Mouse (Mus musculus) forelimb bud, embryonic 11.5 days (tissue): ENCODE data around the gene Rcl1.

ENCODE experiments used
- DNase-seq: peaks from one replicate; pipeline ENCODE4 v3.0.0-alpha.2; 2012; ENCODE audit warnings: low read depth, low spot score

Rcl1 gene

DNA sequence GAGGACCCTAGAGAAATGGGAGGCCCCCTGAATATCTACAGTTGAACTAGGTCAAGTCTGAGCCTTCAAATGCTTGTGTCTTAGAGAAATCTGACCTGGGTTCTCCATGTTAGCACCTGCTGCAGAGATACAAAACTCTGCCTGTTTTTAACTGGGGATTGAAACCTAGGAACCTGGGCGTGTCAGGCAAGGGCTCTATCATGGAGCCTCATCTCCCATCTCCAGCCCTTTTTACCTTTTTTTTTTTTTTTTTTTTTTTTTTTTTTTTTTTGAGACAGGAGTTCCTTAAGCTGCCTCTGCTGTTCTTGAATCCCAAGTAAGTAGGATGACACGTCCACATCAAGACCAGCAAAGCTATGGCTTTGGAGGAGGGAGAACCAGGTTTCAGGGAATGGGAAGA lies 50.3 kb downstream of the Rcl1 start:
- no peak for DNase-seq

- DNase-seq, result no peak
These were observed 54.4 kb downstream of the Rcl1 start for GRCm38 (mm10) chr19:29155552-29155951.

- DNase-seq, result no peak
These were observed 55.2 kb downstream of the Rcl1 start for GRCm38 (mm10) chr19:29156417-29156816.

DNA sequence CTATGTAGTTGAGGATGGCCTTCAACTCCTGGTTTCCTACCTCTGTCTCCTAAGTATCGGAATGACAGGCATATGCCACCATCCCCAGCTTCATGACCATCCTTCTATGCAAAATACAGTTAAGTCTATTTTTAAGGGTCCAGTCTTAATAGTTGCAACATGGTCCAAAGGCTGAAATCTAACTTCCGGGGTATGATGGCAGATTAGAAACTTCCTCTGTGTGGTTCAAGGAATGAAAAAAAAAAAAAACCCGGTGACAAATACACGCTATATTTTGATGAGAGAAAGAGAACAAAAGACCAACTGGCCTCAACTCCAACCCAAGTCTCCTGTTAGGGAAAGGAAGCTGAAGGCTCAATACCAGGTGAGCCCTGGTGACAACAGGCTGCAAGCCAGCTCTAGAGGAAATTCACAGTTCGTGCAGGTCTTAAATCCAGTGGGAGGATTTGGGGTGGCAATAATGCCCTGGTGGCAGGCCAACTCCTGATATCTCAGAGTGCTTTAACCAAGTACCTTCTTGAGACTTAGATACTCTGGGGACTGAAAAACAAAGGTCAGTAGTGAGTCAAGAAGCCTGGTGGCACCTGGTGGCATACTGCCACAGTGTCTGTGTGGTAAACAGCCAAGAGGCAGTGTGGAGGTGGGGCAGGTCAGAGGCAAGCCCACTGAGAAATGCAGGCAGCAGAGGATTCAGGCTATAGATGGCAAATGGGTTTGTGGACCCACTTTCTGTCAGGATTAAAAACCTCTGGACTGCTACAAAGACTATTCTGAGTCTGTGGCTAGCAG lies 56.7 kb downstream of the Rcl1 start:
- DNase-seq, result no peak

DNA sequence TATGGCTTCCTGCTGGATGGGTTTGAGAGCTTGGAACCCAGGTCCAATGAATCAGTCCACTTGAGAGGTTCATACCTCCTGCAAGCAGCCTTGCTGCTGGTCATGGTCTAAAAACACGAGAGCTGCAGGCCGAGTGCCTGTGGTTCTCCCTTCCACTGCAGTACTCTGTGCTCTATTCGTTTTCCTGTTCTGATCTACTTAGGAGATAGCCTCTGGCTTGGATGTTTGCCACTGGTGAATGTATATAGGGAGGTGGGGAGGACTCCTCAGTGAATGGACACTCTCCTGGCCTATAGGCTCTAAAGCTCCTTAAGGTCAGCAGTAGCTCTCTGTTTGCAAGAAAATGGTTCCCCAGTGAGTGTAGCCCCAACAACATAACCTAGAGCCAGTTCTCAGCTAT lies 57.3 kb downstream of the Rcl1 start:
- DNase-seq, result no peak

- no peak for DNase-seq
These were observed 62.8 kb downstream of the Rcl1 start for GRCm38 (mm10) chr19:29163817-29164527.

- DNase-seq, result no peak
These were observed 63.5 kb downstream of the Rcl1 start for GRCm38 (mm10) chr19:29164528-29165166.

GRCm38 (mm10) chr19:29167938-29168337 lies 66.8 kb downstream of the Rcl1 start:
- no peak for DNase-seq

- no peak for DNase-seq
These were observed 79.2 kb downstream of the Rcl1 start for GRCm38 (mm10) chr19:29180336-29180735.

GRCm38 (mm10) chr19:29182166-29182565 lies 81.0 kb downstream of the Rcl1 start:
- DNase-seq, result no peak

DNA sequence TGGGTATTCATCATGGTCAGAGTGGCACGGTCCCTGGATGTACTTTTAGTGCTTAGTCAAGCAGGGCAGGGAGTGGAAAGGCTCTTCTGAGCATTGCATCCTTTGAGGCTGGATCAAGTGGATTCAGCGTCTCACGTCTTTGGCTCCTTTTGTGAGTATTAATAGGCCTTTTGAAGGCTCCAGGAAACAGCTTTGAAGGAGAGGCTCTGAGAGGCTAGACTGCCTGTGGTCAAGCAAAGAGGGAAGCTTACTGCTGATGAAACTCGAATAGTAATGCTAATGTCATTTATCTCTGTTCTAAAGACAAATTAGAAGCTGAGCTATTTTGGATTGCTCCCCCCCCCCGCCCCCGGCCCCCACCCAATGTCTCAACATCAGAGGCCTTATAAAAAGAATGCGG lies 83.9 kb downstream of the Rcl1 start:
- no peak for DNase-seq

- no peak for DNase-seq
These were observed 84.5 kb downstream of the Rcl1 start for GRCm38 (mm10) chr19:29185552-29186232.

- DNase-seq, result no peak
These were observed 87.7 kb downstream of the Rcl1 start for GRCm38 (mm10) chr19:29188879-29189278.
